Mouse (Mus musculus): ENCODE results near the gene Rp2.

DNA sequence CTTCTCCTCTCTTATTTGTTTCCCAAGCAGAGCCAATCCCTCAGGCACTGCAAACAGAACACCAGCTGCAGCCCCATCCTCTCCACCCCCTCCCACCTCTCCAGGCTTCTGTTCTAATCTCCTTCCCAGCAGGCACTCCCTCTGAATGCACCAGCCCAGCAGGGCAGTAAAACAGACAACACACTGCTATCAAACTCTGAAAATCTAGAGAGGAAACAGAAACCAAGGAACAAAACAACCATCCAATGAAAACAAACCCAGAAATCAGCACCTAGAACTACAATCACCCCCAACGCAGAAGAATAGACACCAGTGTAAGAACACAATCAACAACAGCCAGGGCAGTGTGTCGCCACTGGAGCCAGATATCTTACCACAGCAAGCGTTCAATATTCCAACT is 8.0 kb upstream of the Rp2 start:
- no peak for TF ChIP-seq CTCF (IDR thresholded peaks at IDR 0.05; ENCODE audit: extremely low read depth, insufficient read depth, low read length)
- TF ChIP-seq POLR2A (IDR thresholded peaks at IDR 0.05; ENCODE audit: extremely low read depth, insufficient read depth, low read length): no peak

Measured in cortical plate, adult 2 months (tissue).